Mouse (Mus musculus): ENCODE measurements around the gene Rap2a.

The Rap2a gene

DNA sequence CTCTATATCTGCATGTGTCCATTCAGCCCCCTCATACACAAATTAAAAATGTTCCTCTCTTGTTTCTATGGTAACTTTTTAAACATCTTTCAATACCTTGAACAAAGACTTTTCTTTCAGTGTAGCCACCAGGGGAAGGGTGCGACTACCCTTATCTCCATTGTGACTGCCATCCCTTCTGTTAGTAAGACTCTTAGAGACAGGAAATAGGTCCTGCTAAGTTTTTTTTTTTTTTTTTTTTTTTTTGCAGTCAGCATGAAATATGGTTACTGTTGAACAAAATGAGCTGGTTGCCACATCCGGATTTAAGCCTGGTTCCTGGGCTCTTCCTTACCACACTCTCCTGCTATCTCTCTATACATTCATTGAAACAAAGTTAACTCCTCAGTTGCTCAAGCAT, 47.4 kb downstream of the Rap2a start:
- in situ Hi-C loops (cut with MboI; ENCODE audit: low pct_unique_long_range_greater_than_20kb in 1 of 2, low sequenced_read_pairs in 2 of 2, unreplicated experiment in 1 of 2) = no loop called here

DNA sequence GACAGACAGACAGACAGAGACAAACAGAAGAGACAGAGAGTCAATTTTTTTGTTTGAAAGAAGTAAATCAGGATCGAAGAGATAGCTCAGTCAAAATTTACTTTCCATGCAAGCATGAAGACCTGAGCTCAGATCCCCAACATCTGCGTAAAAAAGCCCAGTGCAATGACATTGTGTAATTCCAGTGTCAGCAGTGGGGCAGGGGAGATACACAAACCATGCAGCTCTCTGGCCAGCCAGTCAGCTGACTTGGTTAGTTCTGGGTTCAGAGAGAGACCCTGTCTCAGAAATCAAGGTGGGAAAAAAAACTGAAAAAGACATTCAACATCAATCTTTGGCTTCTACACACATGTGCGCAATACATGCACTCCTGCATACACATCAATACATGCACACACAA, 55.1 kb downstream of the Rap2a start:
- in situ Hi-C loops (cut with MboI; ENCODE audit: low pct_unique_long_range_greater_than_20kb in 1 of 2, low sequenced_read_pairs in 2 of 2, unreplicated experiment in 1 of 2) = no loop called here

DNA sequence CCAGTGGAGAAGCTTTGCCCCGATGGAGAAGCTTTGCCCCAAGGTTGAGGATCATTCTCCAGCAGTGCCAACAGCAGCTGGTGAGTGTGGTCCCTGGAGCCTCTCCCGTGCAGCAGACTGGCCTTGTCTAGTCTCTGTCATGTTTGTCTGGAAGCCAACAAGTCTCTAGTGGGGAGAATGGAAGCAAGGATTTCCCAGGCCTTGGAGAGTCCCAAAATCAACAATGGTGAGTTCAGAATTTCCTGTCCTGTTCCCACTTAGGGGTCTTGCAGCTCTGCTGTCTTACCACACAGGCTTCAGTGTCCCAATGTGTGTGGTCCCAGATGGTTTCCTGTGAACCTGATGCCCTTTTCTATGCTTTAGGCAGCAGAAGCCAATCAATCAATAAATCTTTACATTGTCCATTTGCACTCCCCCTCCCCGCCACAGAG, 56.6 kb downstream of the Rap2a start:
- in situ Hi-C loops (cut with MboI; ENCODE audit: low pct_unique_long_range_greater_than_20kb in 1 of 2, low sequenced_read_pairs in 2 of 2, unreplicated experiment in 1 of 2) = no loop called here

DNA sequence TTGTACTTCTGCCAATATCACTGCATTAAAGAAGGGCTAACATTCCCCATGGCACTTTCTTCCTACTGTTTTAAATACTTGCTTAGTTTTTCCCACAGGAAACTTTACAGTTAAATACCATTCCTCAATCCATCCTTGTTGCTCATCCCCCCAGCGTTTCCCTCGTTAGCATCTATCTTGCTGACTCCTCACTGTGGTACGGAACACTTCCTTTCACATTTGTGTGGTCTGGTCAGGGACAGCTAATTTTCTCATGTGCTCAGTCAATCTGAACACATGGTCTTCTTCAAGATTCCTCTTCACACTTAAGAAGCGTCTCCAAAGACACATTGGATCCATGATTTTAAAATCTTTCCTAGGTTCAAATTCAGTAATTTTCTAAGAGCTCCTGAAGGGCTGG, 57.2 kb downstream of the Rap2a start:
- in situ Hi-C loops (cut with MboI; ENCODE audit: low pct_unique_long_range_greater_than_20kb in 1 of 2, low sequenced_read_pairs in 2 of 2, unreplicated experiment in 1 of 2) = no loop called here

DNA sequence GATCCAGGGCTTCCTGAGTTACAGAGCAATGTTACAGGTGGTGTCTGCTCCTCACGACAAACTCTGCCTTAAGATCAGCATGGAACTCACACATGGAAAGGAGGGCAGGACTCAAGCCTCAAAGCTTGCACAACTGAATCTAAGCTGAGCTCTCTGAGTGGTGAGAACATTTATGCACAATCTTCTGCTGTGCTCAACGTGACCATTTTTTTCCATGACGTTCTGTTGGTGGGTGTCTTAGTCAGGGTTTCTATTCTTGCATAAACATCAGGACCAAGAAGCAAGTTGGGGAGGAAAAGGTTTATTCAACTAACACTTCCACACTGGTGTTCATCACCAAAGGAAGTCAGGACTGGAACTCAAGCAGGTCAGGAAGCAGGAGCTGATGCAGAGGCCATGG, 57.7 kb downstream of the Rap2a start:
- in situ Hi-C loops (cut with MboI; ENCODE audit: low pct_unique_long_range_greater_than_20kb in 1 of 2, low sequenced_read_pairs in 2 of 2, unreplicated experiment in 1 of 2) = no loop called here

DNA sequence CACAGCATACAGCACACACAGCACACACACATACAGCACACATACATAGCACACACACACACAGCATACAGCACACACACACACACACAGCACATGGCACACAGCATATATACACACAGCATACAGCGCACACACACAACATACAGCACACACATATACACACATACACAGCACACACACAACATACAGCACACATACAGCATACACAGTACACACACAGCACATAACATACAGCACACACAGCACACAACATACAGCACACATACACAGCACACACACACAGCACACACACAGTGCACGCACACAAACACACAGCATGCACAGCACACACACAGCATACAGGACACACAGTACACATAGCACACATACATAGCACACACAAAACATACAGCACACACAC, 60.9 kb downstream of the Rap2a start:
- in situ Hi-C loops (cut with MboI; ENCODE audit: low pct_unique_long_range_greater_than_20kb in 1 of 2, low sequenced_read_pairs in 2 of 2, unreplicated experiment in 1 of 2) = no loop called here

DNA sequence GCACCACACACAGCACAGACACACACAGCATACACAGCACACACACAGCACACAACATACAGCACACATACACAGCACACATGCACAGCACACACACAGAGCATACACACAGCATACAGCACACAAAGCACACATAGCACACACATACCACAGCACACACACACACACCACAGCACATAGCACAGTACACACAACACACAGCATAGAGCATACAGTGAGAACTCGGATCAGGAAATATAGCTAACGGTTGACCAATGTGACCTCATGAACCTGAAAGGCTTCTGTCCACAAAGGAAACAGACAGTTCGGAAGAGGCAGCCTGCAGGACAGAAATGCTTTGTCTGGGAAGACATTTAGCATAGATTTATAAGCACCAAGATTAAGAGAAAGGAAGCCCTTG, 61.4 kb downstream of the Rap2a start:
- in situ Hi-C loops (cut with MboI; ENCODE audit: low pct_unique_long_range_greater_than_20kb in 1 of 2, low sequenced_read_pairs in 2 of 2, unreplicated experiment in 1 of 2) = no loop called here

DNA sequence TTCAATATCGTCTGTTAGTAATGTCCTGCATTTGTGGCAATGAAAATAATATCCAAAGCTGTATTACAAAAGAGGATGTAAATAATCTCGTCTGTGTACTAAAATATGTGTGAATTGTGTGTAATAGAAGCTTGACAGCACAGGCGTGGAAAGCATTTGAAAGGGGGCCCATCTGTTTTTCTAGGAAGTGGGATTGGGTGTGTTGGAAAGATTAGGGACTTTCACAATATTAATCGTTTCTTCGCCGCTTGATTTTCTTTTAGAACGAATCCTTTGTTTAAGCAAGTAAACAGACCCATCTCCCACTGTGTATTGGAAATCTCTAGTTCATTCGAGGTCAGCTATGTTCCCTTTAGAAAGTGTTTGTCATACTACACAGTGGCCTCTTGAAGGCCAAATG, 64.2 kb downstream of the Rap2a start:
- in situ Hi-C loops (cut with MboI; ENCODE audit: low pct_unique_long_range_greater_than_20kb in 1 of 2, low sequenced_read_pairs in 2 of 2, unreplicated experiment in 1 of 2) = no loop called here

DNA sequence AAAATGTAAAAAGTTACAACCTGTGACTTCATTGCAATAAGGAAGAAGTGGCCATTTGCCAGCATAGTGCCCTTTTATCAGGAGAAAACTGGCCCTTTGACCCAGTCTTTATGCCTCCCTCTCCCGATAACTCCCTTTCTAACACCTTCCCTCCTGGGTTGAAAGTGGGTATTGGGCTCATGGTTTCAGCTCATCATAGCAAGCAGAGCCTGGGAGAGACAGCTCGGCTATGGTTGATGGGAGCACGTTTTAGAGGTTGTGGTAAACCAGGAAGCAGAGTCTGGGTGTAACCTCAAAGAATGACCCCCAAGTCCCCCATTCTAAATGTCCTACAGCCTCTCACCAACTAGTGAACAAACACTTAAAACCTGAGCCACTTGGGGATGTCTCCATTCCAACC, 64.7 kb downstream of the Rap2a start:
- in situ Hi-C loops (cut with MboI; ENCODE audit: low pct_unique_long_range_greater_than_20kb in 1 of 2, low sequenced_read_pairs in 2 of 2, unreplicated experiment in 1 of 2) = no loop called here

DNA sequence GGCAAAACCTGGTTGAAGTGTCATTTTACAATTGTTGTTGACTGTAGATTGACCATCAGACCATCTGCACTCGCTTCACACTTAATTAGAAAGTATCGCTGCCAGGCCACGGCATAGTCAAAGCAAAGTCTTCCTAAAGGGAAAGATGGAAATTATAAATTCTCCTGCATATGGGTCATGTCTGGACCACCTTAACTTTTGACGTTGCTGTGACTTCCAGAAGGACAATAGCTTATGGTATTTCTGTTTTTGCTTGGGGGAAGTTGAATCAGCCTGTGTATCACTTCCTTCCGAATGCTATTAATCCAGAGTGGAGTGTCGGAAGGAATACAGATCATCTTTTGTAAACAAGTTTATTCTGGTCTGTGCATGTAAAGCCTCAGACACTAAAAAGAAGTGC, 65.6 kb downstream of the Rap2a start:
- in situ Hi-C loops (cut with MboI; ENCODE audit: low pct_unique_long_range_greater_than_20kb in 1 of 2, low sequenced_read_pairs in 2 of 2, unreplicated experiment in 1 of 2) = no loop called here

DNA sequence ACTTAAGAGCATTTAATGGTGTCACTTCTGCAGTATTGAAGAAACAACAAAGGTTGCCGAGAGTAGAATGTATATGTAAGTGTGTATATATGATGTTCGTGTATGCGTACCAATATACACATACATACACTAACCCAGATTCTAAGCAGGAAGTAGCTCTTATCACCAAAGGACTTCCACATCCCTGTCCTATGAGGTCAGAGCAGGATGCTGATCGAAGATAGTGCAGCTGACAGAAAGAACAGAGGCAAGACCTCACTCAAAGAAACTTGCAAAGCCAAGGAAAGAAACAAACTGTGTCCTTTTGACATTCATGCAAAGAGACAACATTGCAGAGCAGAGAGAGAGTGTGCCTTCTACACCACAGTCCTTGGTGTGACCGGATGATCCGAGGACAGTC, 66.3 kb downstream of the Rap2a start:
- in situ Hi-C loops (cut with MboI; ENCODE audit: low pct_unique_long_range_greater_than_20kb in 1 of 2, low sequenced_read_pairs in 2 of 2, unreplicated experiment in 1 of 2) = no loop called here

DNA sequence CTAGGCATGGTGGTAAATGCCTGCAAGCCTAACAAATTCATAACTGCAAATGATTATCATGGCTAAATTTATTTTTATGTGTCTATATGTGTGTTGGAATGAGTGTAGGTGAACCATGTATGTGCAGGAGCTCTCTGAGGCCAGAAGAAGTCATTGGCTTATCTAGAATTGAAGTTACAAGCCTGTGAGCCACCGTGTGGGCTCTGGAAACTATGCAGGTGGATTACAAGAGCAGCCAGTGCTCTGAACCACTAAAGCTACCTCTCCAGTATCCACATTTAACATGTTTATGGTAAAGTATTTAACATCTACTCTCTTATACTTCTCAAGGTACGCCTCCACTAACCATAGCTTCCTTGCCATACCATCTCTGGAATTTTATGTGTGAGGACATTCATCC, 66.7 kb downstream of the Rap2a start:
- in situ Hi-C loops (cut with MboI; ENCODE audit: low pct_unique_long_range_greater_than_20kb in 1 of 2, low sequenced_read_pairs in 2 of 2, unreplicated experiment in 1 of 2) = no loop called here

Data from mouse embryonic stem cell (cell line).